Mouse (Mus musculus) heart, adult 2 months (tissue): ENCODE data around the gene Yju2.

Source experiments
- CTCF ChIP-seq: fragments of 200-600 bp; IDR thresholded peaks from 2 replicates; pipeline ENCODE4 v1.8.1; 2022; ENCODE audit warnings: antibody characterized with exemption, mild to moderate bottlenecking, moderate library complexity
- EP300 ChIP-seq: fragments of 200-500 bp; IDR thresholded peaks from 2 replicates; pipeline ENCODE4 v1.6.1; 2011; ENCODE audit warnings: low read depth, low read length, control low read depth; ENCODE audit not compliant: insufficient read depth
- POLR2A ChIP-seq: fragments of 200-500 bp; IDR thresholded peaks from 2 replicates; pipeline ENCODE4 v1.6.1; 2011; ENCODE audit warnings: mild to moderate bottlenecking, low read depth, low read length, control low read depth; ENCODE audit not compliant: insufficient read depth

GRCm38 (mm10) chr17:56008356-56009087 lies 49.6 kb downstream of the Yju2 start:
- TF ChIP-seq CTCF (no peak), EP300 (no peak), POLR2A (no peak; the same call in 1 of the 2 replicates)
